Mouse (Mus musculus) CH12.LX (cell line): Measurements from ENCODE around the gene Mns1.

Source experiments
- BHLHE40 ChIP-seq: IDR thresholded peaks from 2 replicates; pipeline ENCODE4 v1.6.1; 2011; ENCODE audit warnings: mild to moderate bottlenecking, low read depth, low read length, improper control_type of control experiment
- CHD2 ChIP-seq: IDR thresholded peaks from 2 replicates; pipeline ENCODE4 v1.6.1; 2011; ENCODE audit warnings: low read length, improper control_type of control experiment
- CTCF ChIP-seq, 2 experiments: IDR thresholded peaks in 1 of 2; conservative IDR thresholded peaks in 1 of 2; 2 replicates each; pipeline ENCODE4 v1.5.1; 2011 to 2012; ENCODE audit warnings: low read depth in 2 of 2, low read length in 2 of 2, improper control_type of control experiment in 1 of 2, inconsistent platforms in 1 of 2, mild to moderate bottlenecking in 1 of 2, moderate library complexity in 1 of 2
- E2F4 ChIP-seq: IDR thresholded peaks from 2 replicates; pipeline ENCODE4 v1.6.1; 2011; ENCODE audit warnings: low read depth, low read length, improper control_type of control experiment; ENCODE audit not compliant: insufficient replicate concordance
- GABPA ChIP-seq: IDR thresholded peaks from 2 replicates; pipeline ENCODE4 v1.6.1; 2012; ENCODE audit warnings: low read depth, low read length, improper control_type of control experiment, inconsistent platforms; ENCODE audit not compliant: insufficient replicate concordance
- JUND ChIP-seq: conservative IDR thresholded peaks from 2 replicates; pipeline ENCODE4 v1.6.1; 2011; ENCODE audit warnings: low read depth, low read length, improper control_type of control experiment
- POLR2A ChIP-seq: IDR thresholded peaks from 2 replicates; pipeline ENCODE4 v1.6.1; 2011; ENCODE audit warnings: low read depth, mild to moderate bottlenecking, improper control_type of control experiment, low read length
- SMC3 ChIP-seq: IDR thresholded peaks from 2 replicates; pipeline ENCODE4 v1.6.1; 2011; ENCODE audit warnings: low read depth, low read length, improper control_type of control experiment
- TBP ChIP-seq: conservative IDR thresholded peaks from 2 replicates; pipeline ENCODE4 v1.6.1; 2011; ENCODE audit warnings: low read depth, low read length, improper control_type of control experiment
- TCF12 ChIP-seq: IDR thresholded peaks from 2 replicates; pipeline ENCODE4 v1.6.1; 2014; ENCODE audit warnings: low read depth, mild to moderate bottlenecking, inconsistent platforms, low read length, improper control_type of control experiment
- USF2 ChIP-seq: conservative IDR thresholded peaks from 2 replicates; pipeline ENCODE4 v1.6.1; 2011; ENCODE audit warnings: low read depth, low read length, improper control_type of control experiment
- ZC3H11A ChIP-seq: IDR thresholded peaks from 2 replicates; pipeline ENCODE4 v1.6.1; 2012; ENCODE audit warnings: low read depth, mild to moderate bottlenecking, inconsistent platforms, low read length, improper control_type of control experiment
- ZMIZ1 ChIP-seq: IDR thresholded peaks from 2 replicates; pipeline ENCODE4 v1.6.1; 2012; ENCODE audit warnings: low read depth, mild to moderate bottlenecking, inconsistent platforms, low read length, improper control_type of control experiment
- ZNF384 ChIP-seq: IDR thresholded peaks from 2 replicates; pipeline ENCODE4 v1.6.1; 2012; ENCODE audit warnings: low read depth, low read length, improper control_type of control experiment, inconsistent platforms

- TF ChIP-seq GABPA: no peak
- TF ChIP-seq ZC3H11A: no peak
- no peak for TF ChIP-seq POLR2A
- no peak for TF ChIP-seq CTCF (conservative IDR thresholded peaks at IDR 0.05 in 1 of 2, IDR thresholded peaks at IDR 0.05 in 1 of 2; ENCODE audit: low read depth in 2 of 2, low read length in 2 of 2)
- no peak for TF ChIP-seq CHD2
- no peak for TF ChIP-seq TCF12
- no peak for TF ChIP-seq SMC3
- no peak for TF ChIP-seq BHLHE40
- no peak for TF ChIP-seq TBP
- no peak for TF ChIP-seq ZMIZ1
- no peak for TF ChIP-seq E2F4
- no peak for TF ChIP-seq JUND
- TF ChIP-seq ZNF384: no peak
- TF ChIP-seq USF2: no peak
These were observed 24.6 kb downstream of the Mns1 start for GRCm38 (mm10) chr9:72462427-72462826.
